Mouse (Mus musculus) layer of hippocampus, postnatal 10 days (tissue): Measurements from ENCODE around the gene Rtp3. TPM values are rescaled to one million over a fixed set of nuclear protein-coding genes. Genes with fewer than 3 reads are reported as not detected.

Experiments
- DNase-seq, 2 experiments: peaks; one replicate each; pipeline ENCODE4 v3.0.0; 2021; ENCODE audit warnings: low spot score in 2 of 2
- total RNA-seq, 2 experiments: library from RNA; stranded (reverse); gene quantifications; 2 replicates each; pipeline ENCODE4 v1.2.3; 2021

The Rtp3 gene
- total RNA-seq, 2 experiments from 2014 or later = 0.21 TPM; not detected in 1

DNA sequence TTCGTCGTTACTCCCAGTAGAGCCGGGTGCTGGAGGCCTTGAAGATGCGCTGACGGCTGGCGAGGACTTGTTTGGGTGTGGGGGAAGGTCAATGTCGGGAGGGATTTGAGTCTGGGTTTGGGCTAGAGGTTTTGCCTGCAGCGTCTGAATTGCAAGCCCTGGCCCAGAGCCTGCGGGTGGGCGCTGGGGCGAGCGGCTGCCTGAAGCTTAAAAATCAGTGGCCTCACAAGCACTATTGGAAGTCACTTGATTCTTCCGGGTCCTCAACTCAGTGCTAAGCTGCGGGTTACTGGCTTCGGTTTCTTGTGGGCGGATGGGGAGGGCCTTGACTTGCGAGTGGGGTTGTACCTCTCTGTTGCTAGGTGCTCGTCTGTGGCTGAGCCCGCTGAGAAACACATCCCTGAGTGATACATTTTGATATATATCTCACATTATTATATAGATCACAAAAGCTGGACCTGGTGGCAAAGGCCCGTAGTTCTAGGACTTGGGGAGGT lies 43.8 kb downstream of the Rtp3 start:
- no peak for DNase-seq

DNA sequence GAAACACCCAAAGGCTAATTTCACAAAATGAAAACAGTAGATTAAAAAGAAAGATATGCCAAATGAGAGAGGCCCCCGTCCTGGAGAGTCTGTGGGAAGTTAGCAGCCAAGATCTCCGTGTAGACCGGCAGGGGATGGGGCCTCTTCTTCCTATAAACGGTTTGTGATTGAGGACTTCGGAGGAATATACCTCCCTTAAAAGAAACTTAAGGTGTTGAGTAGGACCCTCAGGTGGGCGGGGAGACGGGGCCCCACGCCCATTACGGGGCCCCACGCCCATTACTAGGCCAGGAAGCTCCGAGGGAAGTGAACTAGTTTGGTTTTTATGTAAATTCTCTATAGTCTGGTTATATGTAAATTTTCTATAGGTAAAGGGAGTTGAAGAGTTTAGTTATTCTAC lies 44.5 kb downstream of the Rtp3 start, which contains the start of gene Tdgf1:
Tdgf1 (minus strand) TSS at position 233 of the 400 bp plus-strand sequence.
- DNase-seq = no peak

DNA sequence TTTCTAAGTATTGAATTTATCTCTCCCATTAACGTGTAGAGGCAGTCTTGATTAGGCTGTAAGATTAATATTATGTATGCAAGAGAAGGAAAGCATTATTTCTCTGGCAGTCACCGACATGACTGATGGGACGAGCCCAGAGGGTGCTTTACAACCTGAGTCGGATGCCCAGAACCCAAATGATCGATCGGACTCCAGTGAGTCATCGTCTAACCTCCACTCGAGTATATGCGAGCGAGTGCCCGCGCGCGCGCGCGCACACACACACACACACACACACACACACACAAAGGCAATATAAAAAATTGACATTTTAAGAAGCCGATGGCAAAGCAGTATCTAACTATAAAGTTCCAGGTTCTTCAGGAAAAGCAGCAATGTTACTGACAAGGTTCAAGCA lies 45.0 kb downstream of the Rtp3 start:
- DNase-seq = no peak

DNA sequence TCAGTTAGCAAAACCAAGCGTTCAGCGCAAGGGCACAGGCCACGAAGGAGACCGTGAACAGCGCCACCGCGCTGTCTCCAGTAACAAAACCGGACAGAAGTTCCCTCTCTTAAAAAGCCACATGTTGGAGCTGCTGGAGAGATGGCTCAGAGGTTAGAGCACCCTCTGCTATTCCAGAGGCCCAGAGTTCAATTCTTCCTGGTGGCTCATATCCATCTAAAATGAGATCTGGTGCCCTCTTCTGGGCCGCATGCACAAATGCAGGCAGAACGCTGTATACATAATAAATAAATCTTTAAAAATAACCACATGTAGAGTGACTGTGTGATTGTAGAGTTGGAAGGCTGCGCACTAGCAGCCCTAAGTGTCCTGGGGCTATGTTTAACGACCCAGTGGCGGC lies 46.1 kb downstream of the Rtp3 start:
- no peak for DNase-seq

DNA sequence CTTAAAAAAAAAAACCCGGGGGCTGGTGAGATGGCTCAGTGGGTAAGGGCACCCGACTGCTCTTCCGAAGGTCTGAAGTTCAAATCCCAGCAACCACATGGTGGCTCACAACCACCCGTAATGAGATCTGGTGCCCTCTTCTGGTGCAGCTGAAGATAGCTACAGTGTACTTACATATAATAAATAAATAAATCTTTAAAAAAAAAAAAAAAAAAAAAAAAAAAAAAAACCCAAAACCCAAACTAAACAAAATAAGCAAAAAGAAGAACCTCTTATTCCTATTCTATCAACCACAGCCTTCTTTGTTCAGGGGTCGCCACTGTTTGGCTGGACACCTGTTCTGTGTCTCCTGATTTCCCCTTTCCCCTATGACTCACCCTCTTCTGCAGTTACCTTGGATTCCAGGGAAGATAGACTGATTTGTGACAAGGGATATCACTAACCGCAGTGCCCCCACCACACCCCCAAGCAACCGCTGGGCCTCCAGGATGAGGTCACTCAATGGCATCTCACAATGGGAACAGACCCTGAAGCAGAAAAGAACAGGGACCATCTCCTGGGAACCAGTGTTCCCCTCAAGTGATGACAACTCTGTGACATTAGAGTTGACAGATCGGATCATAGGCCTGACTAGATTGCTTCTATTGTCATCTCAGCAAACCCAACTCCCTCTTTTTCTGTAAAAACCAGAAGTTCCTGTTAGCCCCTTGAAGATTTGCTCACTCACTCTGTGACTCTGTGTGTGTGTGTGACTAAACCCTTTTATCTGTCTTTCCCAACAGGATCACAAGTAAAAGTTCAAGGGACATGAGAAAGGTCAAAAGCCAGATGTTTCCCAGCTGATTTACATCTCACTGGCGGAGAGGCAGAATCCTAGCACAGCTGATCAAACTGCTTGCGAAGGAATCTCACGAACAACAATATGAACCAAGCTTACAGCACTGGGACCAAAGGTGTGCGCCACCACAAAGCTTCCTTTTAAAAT lies 52.6 kb downstream of the Rtp3 start:
- no peak for DNase-seq

DNA sequence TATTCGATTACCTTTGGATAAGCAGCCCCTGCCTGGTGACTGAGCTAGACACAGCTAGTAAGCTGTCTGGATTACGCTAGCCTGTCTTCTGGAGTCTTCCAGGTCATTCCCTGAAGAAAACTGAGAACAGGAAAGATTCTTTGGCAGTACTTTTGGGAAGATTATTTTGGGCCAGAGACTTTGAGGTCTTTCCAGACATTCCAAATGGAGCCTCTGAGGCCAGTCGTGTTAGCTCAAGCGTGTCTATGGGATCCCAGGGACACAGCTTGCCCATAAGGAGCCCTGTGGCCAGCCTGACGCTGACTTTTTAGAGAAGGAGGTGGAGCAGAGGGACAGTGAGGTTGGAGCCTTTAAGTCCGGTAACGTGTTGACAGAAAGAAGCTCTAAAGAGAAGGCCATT lies 54.4 kb downstream of the Rtp3 start:
- DNase-seq = no peak

Other genes starting within 250 kb of the Rtp3 start
- under 1 TPM; 0.49 to 0.75 TPM for gene Myl3, start 248.7 kb downstream of the Rtp3 start, total RNA-seq
- 1 to 10 TPM; 6.7 to 7.6 TPM for gene Pth1r, start 243.4 kb downstream of the Rtp3 start, total RNA-seq
- gene Prss42, start 192.4 kb downstream of the Rtp3 start, total RNA-seq = not detected
- not detected for gene Prss44, start 176.6 kb downstream of the Rtp3 start, total RNA-seq
- under 1 TPM; 0.21 to 0.27 TPM for gene Prss43, start 163.9 kb downstream of the Rtp3 start, total RNA-seq
- gene Prss45, start 156.0 kb downstream of the Rtp3 start, total RNA-seq = under 1 TPM; 0.50 to 0.74 TPM
- gene Prss46, start 146.1 kb downstream of the Rtp3 start, total RNA-seq = under 1 TPM in 1 of 2 experiments, not detected in 1; 0.39 TPM
- under 1 TPM; 0.31 to 0.41 TPM for gene Prss50, start 132.6 kb downstream of the Rtp3 start, total RNA-seq
- 10 to 100 TPM; 11.6 to 15.4 TPM for gene Als2cl, start 110.7 kb downstream of the Rtp3 start, total RNA-seq
- 1 to 10 TPM; 1.7 to 1.8 TPM for gene Tmie, start 110.5 kb downstream of the Rtp3 start, total RNA-seq
- gene Fam240a, start 73.7 kb downstream of the Rtp3 start, total RNA-seq = not detected
- gene Tdgf1, start 44.4 kb downstream of the Rtp3 start, total RNA-seq = not detected
- gene Lrrc2, start 39.0 kb downstream of the Rtp3 start, total RNA-seq = 1 to 10 TPM; 1.6 to 1.7 TPM
- gene Ltf, start 28.7 kb upstream of the Rtp3 start, total RNA-seq = 1 to 10 TPM in 1 of 2 experiments, not detected in 1; 2.0 TPM
- gene Ccrl2, start 66.9 kb upstream of the Rtp3 start, total RNA-seq = 1 to 10 TPM in 1 of 2 experiments, under 1 TPM in 1; 0.69 to 1.5 TPM
- 10 to 100 TPM; 29.1 to 30.2 TPM for gene Lrrfip2, start 127.0 kb upstream of the Rtp3 start, total RNA-seq